Mouse (Mus musculus) heart, embryonic 14.5 days (tissue): Measurements from ENCODE around the gene Gm11437. TPM values are rescaled to one million over a fixed set of nuclear protein-coding genes. Genes with fewer than 3 reads are reported as not detected.

Source experiments
- ATAC-seq: fragments of 200-750 bp; cut with Nextera tagmentation; 2 replicates; pipeline ENCODE4 v1.8.0; 2017; ENCODE audit warnings: low read depth, moderate TSS enrichment; ENCODE audit not compliant: insufficient number of reproducible peaks, insufficient read depth, low FRiP score
- H3K27ac ChIP-seq, 2 experiments: fragments of 200-500 bp in 1 of 2; fragments of 300-500 bp in 1 of 2; sonication (generic) in 1 of 2; replicated peaks in 1 of 2; 2 replicates each; pipeline ENCODE4 v1.5.1; 2012 to 2014; ENCODE audit warnings: low read depth in 2 of 2, low read length in 2 of 2, control low read depth in 1 of 2, mild to moderate bottlenecking in 1 of 2, mixed read lengths in 1 of 2; ENCODE audit not compliant: control insufficient read depth in 1 of 2, insufficient read depth in 1 of 2
- H3K27me3 ChIP-seq: fragments of 300-500 bp; sonication (generic); 2 replicates; pipeline ENCODE4 v1.6.1; 2014; ENCODE audit warnings: mild to moderate bottlenecking, low read length, control low read depth; ENCODE audit not compliant: control insufficient read depth, insufficient read depth
- H3K36me3 ChIP-seq: fragments of 300-500 bp; sonication (generic); 2 replicates; pipeline ENCODE4 v1.6.1; 2014; ENCODE audit warnings: mild to moderate bottlenecking, control low read depth, low read length, mixed read lengths; ENCODE audit not compliant: control insufficient read depth, insufficient read depth
- H3K4me1 ChIP-seq, 2 experiments: fragments of 200-500 bp in 1 of 2; fragments of 300-500 bp in 1 of 2; sonication (generic) in 1 of 2; 2 replicates each; pipeline ENCODE4 v1.6.1; 2012 to 2014; ENCODE audit warnings: low read length in 2 of 2, control low read depth in 1 of 2, mixed read lengths in 1 of 2; ENCODE audit not compliant: control insufficient read depth in 2 of 2, insufficient read depth in 2 of 2
- H3K4me2 ChIP-seq: fragments of 300-500 bp; sonication (generic); 2 replicates; pipeline ENCODE4 v1.6.1; 2014; ENCODE audit warnings: mild to moderate bottlenecking, low read length
- H3K4me3 ChIP-seq, 2 experiments: fragments of 200-500 bp in 1 of 2; fragments of 300-500 bp in 1 of 2; sonication (generic) in 1 of 2; 2 replicates each; pipeline ENCODE4 v1.5.1; 2012 to 2014; ENCODE audit warnings: low read length in 2 of 2, mild to moderate bottlenecking in 2 of 2, control low read depth in 1 of 2, low read depth in 1 of 2, moderate library complexity in 1 of 2; ENCODE audit not compliant: control insufficient read depth in 1 of 2, insufficient read depth in 1 of 2
- H3K9ac ChIP-seq: fragments of 300-500 bp; sonication (generic); 2 replicates; pipeline ENCODE4 v1.6.1; 2014; ENCODE audit warnings: mild to moderate bottlenecking, low read length
- H3K9me3 ChIP-seq: fragments of 300-500 bp; sonication (generic); 2 replicates; pipeline ENCODE4 v1.6.1; 2016; ENCODE audit warnings: low read length, control low read depth; ENCODE audit not compliant: control insufficient read depth
- WGBS: fragments of 180-500 bp; shearing (Covaris S2); extraction: QIAGEN DNeasy Blood & Tissue Kit; methylation state at CpG from one replicate; pipeline ENCODE4 v1.1.7; 2014; 5-methylcytosine and 5-hydroxymethylcytosine counted together
- polyA plus RNA-seq: library from polyadenylated mRNA; unstranded; fragments of >200 nt; fragmentation: Nextera tagmentation; extraction: Ambion mirVana; gene quantifications from 2 replicates; pipeline ENCODE4 v1.2.1, GENCODE M21; 2014

Gene Gm11437
- polyA plus RNA-seq, 1 experiment from 2014 or later = not detected

GRCm38 (mm10) chr11:84136453-84136852, 30.8 kb downstream of the Gm11437 start:
- no peak overlapping the region for H3K4me2 ChIP-seq
- WGBS = 86% methylated on average over 3 of the region's 3 CpGs
- no peaks in the 10 kb centered on the region for H3K9me3 ChIP-seq
- H3K4me1 ChIP-seq = no peaks in the 10 kb centered on the region
- H3K9ac ChIP-seq = no peak overlapping the region
- H3K4me3 ChIP-seq = no peak overlapping the region
- H3K36me3 ChIP-seq = no peaks in the 10 kb centered on the region
- no peak for ATAC-seq
- no peaks in the 10 kb centered on the region for H3K27me3 ChIP-seq
- no peak overlapping the region for H3K27ac ChIP-seq

GRCm38 (mm10) chr11:84134331-84134860, 32.9 kb downstream of the Gm11437 start:
- H3K9ac ChIP-seq = no peak overlapping the region
- WGBS = 87% methylated on average over 2 of the region's 2 CpGs

GRCm38 (mm10) chr11:84129799-84130185, 37.5 kb downstream of the Gm11437 start:
- no peaks in the 10 kb centered on the region for H3K27me3 ChIP-seq

More at GRCm38 (mm10) chr11:84134331-84134860, 32.9 kb downstream of the Gm11437 start:
- Histone ChIP-seq H3K27ac (no peak overlapping the region), H3K4me3 (no peak overlapping the region), H3K36me3 (no peaks in the 10 kb centered on the region), H3K9me3 (no peaks in the 10 kb centered on the region), H3K27me3 (no peaks in the 10 kb centered on the region), H3K4me1 (0 out of 4 replicates have a peak, but pooled peaks cover 0 to 2% of the 10 kb centered on the region in 2 experiments), H3K4me2 (no peak overlapping the region)
- no peak for ATAC-seq

GRCm38 (mm10) chr11:84128943-84129798, 38.1 kb downstream of the Gm11437 start, which contains the start of the genes Tada2a and Acaca:
Gene Tada2a, minus strand, starts transcription at chr11:84129600.
Gene Acaca, plus strand, starts transcription at chr11:84129672.
- H3K4me3 ChIP-seq = peak within 1 kb of the TSS; percentile 67 to 88
- under 1% methylated on average over 77 of the region's 83 CpGs for WGBS
- H3K4me1 ChIP-seq = peaks cover 2 to 4% of the 10 kb centered on the region in 2 experiments; a peak in 1 of 4 replicates
- peaks cover 31% of the 10 kb centered on the region for H3K36me3 ChIP-seq
- peak; percentile 90 for ATAC-seq
- H3K4me2 ChIP-seq = peak within 1 kb of the TSS; percentile 86
- no peaks in the 10 kb centered on the region for H3K9me3 ChIP-seq
- no peaks in the 10 kb centered on the region for H3K27me3 ChIP-seq
- H3K9ac ChIP-seq = peak within 1 kb of the TSS; percentile 88
- peak within 1 kb of the TSS in 1 of 2 experiments; percentile 55; a peak in 1 of 4 replicates for H3K27ac ChIP-seq

More at GRCm38 (mm10) chr11:84129799-84130185, 37.5 kb downstream of the Gm11437 start:
- 8% methylated on average over 11 of the region's 11 CpGs for WGBS
- ATAC-seq = no peak
- Histone ChIP-seq H3K4me1 (peaks cover 2 to 4% of the 10 kb centered on the region in 2 experiments; a peak in 1 of 4 replicates), H3K27ac (no peak overlapping the region; a peak in 1 of 4 replicates), H3K36me3 (peaks cover 25% of the 10 kb centered on the region), H3K9ac (peak overlapping the region; percentile 88), H3K9me3 (no peaks in the 10 kb centered on the region), H3K4me3 (peak overlapping the region; percentile 67 to 88), H3K4me2 (peak overlapping the region; percentile 86)

GRCm38 (mm10) chr11:84127977-84128376, 39.3 kb downstream of the Gm11437 start:
- no peaks in the 10 kb centered on the region for H3K27me3 ChIP-seq
- H3K36me3 ChIP-seq = peaks cover 34% of the 10 kb centered on the region
- no peaks in the 10 kb centered on the region for H3K9me3 ChIP-seq
- H3K27ac ChIP-seq = no peak overlapping the region
- peaks cover 2 to 4% of the 10 kb centered on the region in 2 experiments; a peak in 1 of 4 replicates for H3K4me1 ChIP-seq
- no peak overlapping the region for H3K4me2 ChIP-seq
- no peak overlapping the region for H3K4me3 ChIP-seq
- WGBS = 78% methylated on average over 4 of the region's 4 CpGs
- no peak for ATAC-seq
- H3K9ac ChIP-seq = no peak overlapping the region

- Histone ChIP-seq H3K27ac (0 out of 4 replicates have a peak overlapping the region, but pooled peaks have one; percentile 14 to 19), H3K4me3 (no peak overlapping the region)
- 73% methylated on average over 12 of the region's 12 CpGs for WGBS
Measured at GRCm38 (mm10) chr11:84121051-84121956, 46.0 kb downstream of the Gm11437 start.

GRCm38 (mm10) chr11:84117431-84117830, 49.8 kb downstream of the Gm11437 start:
- Histone ChIP-seq H3K27me3 (no peaks in the 10 kb centered on the region), H3K9me3 (no peaks in the 10 kb centered on the region), H3K4me3 (no peak overlapping the region), H3K27ac (no peak overlapping the region), H3K4me1 (peaks cover under 1 to 15% of the 10 kb centered on the region in 2 experiments; a peak in 3 of 4 replicates), H3K9ac (no peak overlapping the region), H3K4me2 (no peak overlapping the region), H3K36me3 (peaks cover 80% of the 10 kb centered on the region)
- 87% methylated on average over 4 of the region's 4 CpGs for WGBS
- no peak for ATAC-seq

More at GRCm38 (mm10) chr11:84121051-84121956, 46.0 kb downstream of the Gm11437 start:
- Histone ChIP-seq H3K27me3 (no peaks in the 10 kb centered on the region), H3K36me3 (peaks cover 82% of the 10 kb centered on the region), H3K4me1 (no peaks in the 10 kb centered on the region), H3K4me2 (no peak overlapping the region), H3K9me3 (no peaks in the 10 kb centered on the region), H3K9ac (no peak overlapping the region)
- no peak for ATAC-seq
